Mouse (Mus musculus) ES-E14 (cell line): Measurements from ENCODE around the gene Stard3. TPM values are rescaled to one million over a fixed set of nuclear protein-coding genes. Genes with fewer than 3 reads are reported as not detected.

ENCODE experiments used
- DNase-seq: peaks from one replicate; pipeline ENCODE4 v3.0.0-alpha.2; 2013; ENCODE audit warnings: low read depth, low spot score
- H3K27ac ChIP-seq: 2 replicates; pipeline ENCODE4 v1.5.1; 2012; ENCODE audit warnings: low read depth, mild to moderate bottlenecking, low read length, moderate library complexity, mixed read lengths; ENCODE audit not compliant: poor library complexity, insufficient read depth, severe bottlenecking
- H3K36me3 ChIP-seq: 2 replicates; pipeline ENCODE4 v1.6.1; 2012; ENCODE audit warnings: mild to moderate bottlenecking, low read length, moderate library complexity, mixed read lengths; ENCODE audit not compliant: control insufficient read depth, poor library complexity, insufficient read depth, severe bottlenecking
- H3K4me1 ChIP-seq, 2 experiments: fragments of 150-350 bp in 1 of 2; sonication (generic) in 1 of 2; 2 replicates each; pipeline ENCODE4 v1.6.1; 2012; ENCODE audit warnings: low read length in 2 of 2, mild to moderate bottlenecking in 1 of 2, mixed read lengths in 1 of 2; ENCODE audit not compliant: control insufficient read depth in 2 of 2, insufficient read depth in 2 of 2, poor library complexity in 1 of 2
- H3K4me3 ChIP-seq, 2 experiments: fragments of 150-350 bp in 1 of 2; sonication (generic) in 1 of 2; 2 replicates each; pipeline ENCODE4 v1.5.1; 2012; ENCODE audit warnings: low read length in 2 of 2, low read depth in 1 of 2, mild to moderate bottlenecking in 1 of 2, mixed read lengths in 1 of 2; ENCODE audit not compliant: insufficient read depth in 1 of 2, poor library complexity in 1 of 2, severe bottlenecking in 1 of 2
- H3K9ac ChIP-seq: 2 replicates; pipeline ENCODE4 v1.6.1; 2012; ENCODE audit warnings: low read depth, mild to moderate bottlenecking, low read length, mixed read lengths; ENCODE audit not compliant: poor library complexity, insufficient read depth, severe bottlenecking
- H3K9me3 ChIP-seq: fragments of 150-350 bp; sonication (generic); 2 replicates; pipeline ENCODE4 v1.6.1; 2012; ENCODE audit warnings: low read depth, mild to moderate bottlenecking, low read length; ENCODE audit not compliant: control insufficient read depth, insufficient read depth
- CHD2 ChIP-seq: IDR thresholded peaks from 2 replicates; pipeline ENCODE4 v1.6.1; 2014; ENCODE audit warnings: mild to moderate bottlenecking, low read depth, low read length, inconsistent platforms
- HCFC1 ChIP-seq: IDR thresholded peaks from 2 replicates; pipeline ENCODE4 v1.6.1; 2012; ENCODE audit warnings: low read length, inconsistent platforms, borderline replicate concordance; ENCODE audit not compliant: insufficient read depth
- MAFK ChIP-seq: IDR thresholded peaks from 2 replicates; pipeline ENCODE4 v1.6.1; 2014; ENCODE audit warnings: mild to moderate bottlenecking, low read depth, low read length, inconsistent platforms; ENCODE audit not compliant: insufficient read depth
- ZC3H11A ChIP-seq: IDR thresholded peaks from 2 replicates; pipeline ENCODE4 v1.6.1; 2012; ENCODE audit warnings: low read depth, mild to moderate bottlenecking, inconsistent platforms, low read length, borderline replicate concordance
- ZNF384 ChIP-seq: IDR thresholded peaks from 2 replicates; pipeline ENCODE4 v1.6.1; 2012; ENCODE audit warnings: low read depth, low read length, inconsistent platforms
- in situ Hi-C, 2 experiments: fragments of 600-800 bp; cut with MboI; formaldehyde crosslinking; loops; one replicate each; pipeline ENCODE4 v1.15.1; 2025; ENCODE audit warnings: low sequenced_read_pairs in 2 of 2, inconsistent platforms in 1 of 2; ENCODE audit not compliant: unreplicated experiment in 2 of 2
- total RNA-seq: library from RNA; depleted of rRNA; stranded (reverse); fragments of 300-350 nt; gene quantifications from 2 replicates; pipeline ENCODE4 v1.2.3, GENCODE M21; 2012

Stard3 gene
- total RNA-seq, 1 experiment: 40.2 TPM

GRCm38 (mm10) chr11:98327136-98328030 lies 30.8 kb upstream of the Stard3 start:
- H3K4me1 ChIP-seq: peaks cover 0 to 4% of the 10 kb centered on the region in 2 experiments; a peak in 1 of 4 replicates
- no peak overlapping the region for H3K27ac ChIP-seq
- no peak for DNase-seq
- in situ Hi-C loops: no loop called here
- peak overlapping the region; percentile 0; the same call in 1 of the 2 replicates for H3K9ac ChIP-seq
- H3K36me3 ChIP-seq: no peaks in the 10 kb centered on the region
- no peaks in the 10 kb centered on the region for H3K9me3 ChIP-seq
- peak overlapping the region; percentile 47 to 56; a peak in 3 of 4 replicates for H3K4me3 ChIP-seq
- TF ChIP-seq ZNF384: no peak
- no peak for TF ChIP-seq ZC3H11A
- no peak for TF ChIP-seq MAFK
- TF ChIP-seq HCFC1: no peak
- TF ChIP-seq CHD2: no peak

- Histone ChIP-seq H3K4me3 (peak overlapping the region; percentile 47 to 56; a peak in 2 of 4 replicates), H3K9ac (no peak overlapping the region), H3K4me1 (peaks cover 0 to 4% of the 10 kb centered on the region in 2 experiments; a peak in 1 of 4 replicates), H3K27ac (no peak overlapping the region), H3K9me3 (no peaks in the 10 kb centered on the region), H3K36me3 (no peaks in the 10 kb centered on the region)
- TF ChIP-seq HCFC1 (no peak), ZNF384 (no peak), ZC3H11A (no peak), CHD2 (no peak), MAFK (no peak)
- in situ Hi-C loops: no loop called here
- no peak for DNase-seq
Observed at GRCm38 (mm10) chr11:98328031-98328370, 30.2 kb upstream of the Stard3 start.

- Histone ChIP-seq H3K27ac (no peak overlapping the region), H3K9ac (peak overlapping the region; percentile 8), H3K4me1 (peaks cover 0 to 4% of the 10 kb centered on the region in 2 experiments; a peak in 1 of 4 replicates), H3K36me3 (no peaks in the 10 kb centered on the region), H3K9me3 (no peaks in the 10 kb centered on the region), H3K4me3 (peak overlapping the region; percentile 47 to 56; a peak in 3 of 4 replicates)
- DNase-seq: no peak
- in situ Hi-C loops: no loop called here
- TF ChIP-seq ZC3H11A (no peak), ZNF384 (no peak), HCFC1 (no peak)
Observed at GRCm38 (mm10) chr11:98328371-98329069, 29.6 kb upstream of the Stard3 start.

GRCm38 (mm10) chr11:98329081-98329959 lies 28.8 kb upstream of the Stard3 start, which contains the start of gene Neurod2:
Gene Neurod2, minus strand, starts transcription at chr11:98329648.
- H3K9ac ChIP-seq: peak within 1 kb of the TSS; percentile 8
- in situ Hi-C loops: no loop called here

More at GRCm38 (mm10) chr11:98329081-98329959, 28.8 kb upstream of the Stard3 start, which contains the start of gene Neurod2:
- DNase-seq: no peak
- H3K9me3 ChIP-seq: no peaks in the 10 kb centered on the region
- H3K4me3 ChIP-seq: peak within 1 kb of the TSS; percentile 26 to 56; a peak in 3 of 4 replicates
- TF ChIP-seq MAFK (no peak), ZNF384 (peak; percentile 82), CHD2 (no peak)
- H3K4me1 ChIP-seq: peaks cover 0 to 10% of the 10 kb centered on the region in 2 experiments; a peak in 2 of 4 replicates
- H3K36me3 ChIP-seq: no peaks in the 10 kb centered on the region
- H3K27ac ChIP-seq: no peak within 1 kb of the TSS
